Mouse (Mus musculus) midbrain, embryonic 15.5 days (tissue): Measurements from ENCODE around the gene Ank2. TPM values are rescaled to one million over a fixed set of nuclear protein-coding genes. Genes with fewer than 3 reads are reported as not detected.

Experiments
- ATAC-seq: fragments of 200-750 bp; cut with Nextera tagmentation; replicated peaks from 2 replicates; pipeline ENCODE4 v1.8.0; 2017; ENCODE audit warnings: moderate TSS enrichment
- H3K27ac ChIP-seq: fragments of 300-500 bp; sonication (generic); 2 replicates; pipeline ENCODE4 v1.5.1; 2015; ENCODE audit warnings: mild to moderate bottlenecking, inconsistent platforms
- H3K27me3 ChIP-seq: fragments of 300-500 bp; sonication (generic); replicated peaks from 2 replicates; pipeline ENCODE4 v1.6.1; 2015; ENCODE audit warnings: inconsistent platforms
- H3K36me3 ChIP-seq: fragments of 300-500 bp; sonication (generic); replicated peaks from 2 replicates; pipeline ENCODE4 v1.6.1; 2015; ENCODE audit warnings: inconsistent platforms
- H3K4me1 ChIP-seq: fragments of 300-500 bp; sonication (generic); 2 replicates; pipeline ENCODE4 v1.6.1; 2015; ENCODE audit warnings: inconsistent platforms
- H3K4me2 ChIP-seq: fragments of 300-500 bp; sonication (generic); 2 replicates; pipeline ENCODE4 v1.6.1; 2015; ENCODE audit warnings: inconsistent platforms, mild to moderate bottlenecking, moderate library complexity
- H3K4me3 ChIP-seq: fragments of 300-500 bp; sonication (generic); 2 replicates; pipeline ENCODE4 v1.5.1; 2015; ENCODE audit warnings: mild to moderate bottlenecking, inconsistent platforms
- H3K9ac ChIP-seq: fragments of 300-500 bp; sonication (generic); 2 replicates; pipeline ENCODE4 v1.6.1; 2015; ENCODE audit warnings: mild to moderate bottlenecking, inconsistent platforms
- H3K9me3 ChIP-seq: fragments of 300-500 bp; sonication (generic); 2 replicates; pipeline ENCODE4 v1.6.1; 2016; ENCODE audit warnings: inconsistent platforms
- WGBS: fragments of 180-500 bp; shearing (Covaris S2); methylation state at CpG from one replicate; pipeline ENCODE4 v1.1.7; 2015; ENCODE audit warnings: mixed read lengths; 5-methylcytosine and 5-hydroxymethylcytosine counted together
- polyA plus RNA-seq: library from polyadenylated mRNA; unstranded; fragments of >200 nt; fragmentation: Nextera tagmentation; extraction: Ambion mirVana; gene quantifications from 2 replicates; pipeline ENCODE4 v1.2.1, GENCODE M21; 2015

Gene Ank2
- polyA plus RNA-seq, 1 experiment from 2014 or later, result 216 TPM

DNA sequence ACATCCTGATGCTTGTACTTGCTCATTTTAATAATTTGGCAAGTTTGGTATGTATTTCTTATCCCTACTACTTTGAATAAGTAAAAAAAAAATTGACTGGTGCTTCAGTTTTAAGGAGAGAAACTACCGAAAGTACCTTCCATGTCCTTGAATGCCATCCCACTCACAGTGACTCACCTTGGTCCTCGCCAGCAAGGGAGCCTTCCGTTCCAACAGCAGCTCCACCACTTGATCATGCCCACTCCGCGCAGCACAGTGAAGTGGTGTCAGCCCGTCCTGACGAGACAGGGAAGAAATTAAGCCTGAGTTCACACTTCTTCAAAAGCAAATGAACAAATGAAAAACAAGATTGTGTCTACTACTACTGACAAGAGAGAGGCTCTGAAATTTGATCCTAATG is 460.6 kb downstream of the Ank2 start:
- H3K4me1 ChIP-seq, result no peaks in the 10 kb centered on the region
- H3K4me3 ChIP-seq, result no peak overlapping the region
- peaks cover 11% of the 10 kb centered on the region; the same call in 1 of the 2 replicates for H3K36me3 ChIP-seq
- H3K9me3 ChIP-seq, result no peaks in the 10 kb centered on the region
- H3K4me2 ChIP-seq, result no peak overlapping the region
- no peak overlapping the region for H3K27ac ChIP-seq
- no peak overlapping the region for H3K9ac ChIP-seq
- ATAC-seq, result no peak
- WGBS, result 86% methylated on average over 7 of the region's 7 CpGs
- H3K27me3 ChIP-seq, result no peaks in the 10 kb centered on the region

- H3K4me1 ChIP-seq, result no peaks in the 10 kb centered on the region
- no peak for ATAC-seq
- H3K27me3 ChIP-seq, result no peaks in the 10 kb centered on the region
- WGBS, result 65% methylated on average over 5 of the region's 5 CpGs
- H3K27ac ChIP-seq, result no peak overlapping the region
- peaks cover 25% of the 10 kb centered on the region for H3K36me3 ChIP-seq
- no peak overlapping the region for H3K9ac ChIP-seq
- H3K9me3 ChIP-seq, result no peaks in the 10 kb centered on the region
- H3K4me2 ChIP-seq, result no peak overlapping the region
- no peak overlapping the region for H3K4me3 ChIP-seq
These were observed 463.0 kb downstream of the Ank2 start for GRCm38 (mm10) chr3:127036118-127036517.

GRCm38 (mm10) chr3:127035540-127035939 is 463.6 kb downstream of the Ank2 start:
- ATAC-seq, result no peak
- H3K4me3 ChIP-seq, result no peak overlapping the region
- H3K27me3 ChIP-seq, result no peaks in the 10 kb centered on the region
- H3K9me3 ChIP-seq, result no peaks in the 10 kb centered on the region
- WGBS, result 94% methylated on average over 12 of the region's 12 CpGs
- peaks cover 23% of the 10 kb centered on the region for H3K36me3 ChIP-seq
- no peak overlapping the region for H3K4me2 ChIP-seq
- no peaks in the 10 kb centered on the region for H3K4me1 ChIP-seq
- H3K27ac ChIP-seq, result no peak overlapping the region
- no peak overlapping the region for H3K9ac ChIP-seq

- no peaks in the 10 kb centered on the region for H3K4me1 ChIP-seq
- no peak overlapping the region for H3K27ac ChIP-seq
- H3K36me3 ChIP-seq, result peaks cover 24% of the 10 kb centered on the region
- WGBS, result 90% methylated on average over 3 of the region's 3 CpGs
- H3K4me3 ChIP-seq, result no peak overlapping the region
- H3K4me2 ChIP-seq, result no peak overlapping the region
- no peak overlapping the region for H3K9ac ChIP-seq
- no peak for ATAC-seq
- no peaks in the 10 kb centered on the region for H3K9me3 ChIP-seq
- no peaks in the 10 kb centered on the region for H3K27me3 ChIP-seq
These were observed 464.2 kb downstream of the Ank2 start for GRCm38 (mm10) chr3:127034983-127035382.

GRCm38 (mm10) chr3:127023992-127024391 is 475.2 kb downstream of the Ank2 start:
- Histone ChIP-seq H3K9me3 (no peaks in the 10 kb centered on the region), H3K4me2 (no peak overlapping the region), H3K27me3 (no peaks in the 10 kb centered on the region), H3K4me3 (no peak overlapping the region), H3K9ac (no peak overlapping the region), H3K4me1 (no peaks in the 10 kb centered on the region), H3K27ac (no peak overlapping the region), H3K36me3 (peaks cover 28% of the 10 kb centered on the region)
- 86% methylated on average over 4 of the region's 4 CpGs for WGBS
- no peak for ATAC-seq

GRCm38 (mm10) chr3:127020167-127020566 is 479.0 kb downstream of the Ank2 start:
- 80% methylated on average over 1 of the region's 1 CpGs for WGBS
- H3K27ac ChIP-seq, result no peak overlapping the region
- no peaks in the 10 kb centered on the region for H3K4me1 ChIP-seq
- no peak overlapping the region for H3K4me2 ChIP-seq
- H3K9ac ChIP-seq, result no peak overlapping the region
- no peak for ATAC-seq
- H3K9me3 ChIP-seq, result no peaks in the 10 kb centered on the region
- peaks cover 31% of the 10 kb centered on the region for H3K36me3 ChIP-seq
- no peaks in the 10 kb centered on the region for H3K27me3 ChIP-seq
- H3K4me3 ChIP-seq, result no peak overlapping the region

DNA sequence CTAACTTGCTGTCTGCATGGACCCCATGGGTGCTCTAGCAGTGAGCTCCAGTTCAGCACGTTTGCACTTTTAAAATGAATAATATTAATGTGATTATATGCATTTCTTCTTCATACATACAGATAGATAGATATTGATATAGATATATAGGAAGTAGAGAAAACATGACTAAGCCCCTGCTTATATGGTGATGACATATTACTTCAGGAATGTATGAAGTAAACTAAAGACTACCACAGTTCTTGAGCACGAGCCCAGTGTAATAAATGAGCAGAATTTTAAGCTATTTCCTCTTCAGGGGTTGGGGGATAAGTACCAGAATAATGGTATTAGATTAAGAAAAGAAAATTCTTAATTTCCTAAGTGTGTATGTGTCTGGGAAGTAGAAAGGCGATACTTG is 479.4 kb downstream of the Ank2 start:
- Histone ChIP-seq H3K4me1 (no peaks in the 10 kb centered on the region), H3K4me2 (no peak overlapping the region), H3K9ac (no peak overlapping the region), H3K27me3 (no peaks in the 10 kb centered on the region), H3K27ac (no peak overlapping the region), H3K4me3 (no peak overlapping the region), H3K9me3 (no peaks in the 10 kb centered on the region), H3K36me3 (peaks cover 33% of the 10 kb centered on the region)
- WGBS, result 87% methylated on average over 3 of the region's 3 CpGs
- ATAC-seq, result no peak

- H3K27me3 ChIP-seq, result no peaks in the 10 kb centered on the region
- 43% methylated on average over 6 of the region's 6 CpGs for WGBS
- no peak overlapping the region for H3K4me2 ChIP-seq
- no peak for ATAC-seq
- H3K4me1 ChIP-seq, result no peaks in the 10 kb centered on the region
- H3K9ac ChIP-seq, result no peak overlapping the region
- H3K9me3 ChIP-seq, result no peaks in the 10 kb centered on the region
- peaks cover 39% of the 10 kb centered on the region for H3K36me3 ChIP-seq
- H3K27ac ChIP-seq, result no peak overlapping the region
- no peak overlapping the region for H3K4me3 ChIP-seq
These were observed 480.0 kb downstream of the Ank2 start for GRCm38 (mm10) chr3:127019109-127019508.

DNA sequence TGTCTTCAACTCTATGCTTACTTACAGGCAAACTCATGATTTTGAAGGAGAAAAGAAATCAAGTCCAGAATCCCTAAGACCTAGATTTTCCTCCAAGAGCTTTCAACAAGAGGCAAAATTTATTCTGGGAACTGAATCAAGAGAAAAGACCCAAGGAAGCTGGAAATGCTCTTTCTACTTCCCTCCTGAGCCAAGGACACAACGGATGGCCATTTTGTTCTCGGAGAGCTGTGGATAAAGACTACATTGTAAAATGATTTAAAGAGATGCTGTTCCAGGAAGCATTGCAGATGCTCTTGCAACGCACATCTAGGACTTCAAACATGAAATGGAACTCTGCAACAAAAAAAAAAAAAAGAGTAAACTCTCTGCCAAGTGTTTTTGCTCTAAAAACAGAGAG is 481.6 kb downstream of the Ank2 start:
- Histone ChIP-seq H3K4me2 (no peak overlapping the region), H3K9me3 (no peaks in the 10 kb centered on the region), H3K4me3 (no peak overlapping the region), H3K9ac (no peak overlapping the region), H3K27ac (no peak overlapping the region), H3K36me3 (peaks cover 40% of the 10 kb centered on the region), H3K4me1 (no peaks in the 10 kb centered on the region), H3K27me3 (no peaks in the 10 kb centered on the region)
- WGBS, result 76% methylated on average over 3 of the region's 3 CpGs
- no peak for ATAC-seq

- ATAC-seq, result no peak
- no peak overlapping the region for H3K4me2 ChIP-seq
- H3K9me3 ChIP-seq, result no peaks in the 10 kb centered on the region
- H3K9ac ChIP-seq, result no peak overlapping the region
- 91% methylated on average over 6 of the region's 6 CpGs for WGBS
- H3K36me3 ChIP-seq, result peaks cover 41% of the 10 kb centered on the region
- H3K4me1 ChIP-seq, result no peaks in the 10 kb centered on the region
- no peak overlapping the region for H3K4me3 ChIP-seq
- H3K27ac ChIP-seq, result no peak overlapping the region
- H3K27me3 ChIP-seq, result no peaks in the 10 kb centered on the region
These were observed 483.6 kb downstream of the Ank2 start for GRCm38 (mm10) chr3:127015596-127015995.

- Histone ChIP-seq H3K4me3 (no peak overlapping the region), H3K27me3 (no peaks in the 10 kb centered on the region), H3K27ac (no peak overlapping the region), H3K9ac (no peak overlapping the region), H3K36me3 (peaks cover 46% of the 10 kb centered on the region), H3K9me3 (no peaks in the 10 kb centered on the region), H3K4me2 (no peak overlapping the region), H3K4me1 (no peaks in the 10 kb centered on the region)
- no peak for ATAC-seq
- 87% methylated on average over 6 of the region's 6 CpGs for WGBS
These were observed 484.0 kb downstream of the Ank2 start for GRCm38 (mm10) chr3:127015175-127015574.

DNA sequence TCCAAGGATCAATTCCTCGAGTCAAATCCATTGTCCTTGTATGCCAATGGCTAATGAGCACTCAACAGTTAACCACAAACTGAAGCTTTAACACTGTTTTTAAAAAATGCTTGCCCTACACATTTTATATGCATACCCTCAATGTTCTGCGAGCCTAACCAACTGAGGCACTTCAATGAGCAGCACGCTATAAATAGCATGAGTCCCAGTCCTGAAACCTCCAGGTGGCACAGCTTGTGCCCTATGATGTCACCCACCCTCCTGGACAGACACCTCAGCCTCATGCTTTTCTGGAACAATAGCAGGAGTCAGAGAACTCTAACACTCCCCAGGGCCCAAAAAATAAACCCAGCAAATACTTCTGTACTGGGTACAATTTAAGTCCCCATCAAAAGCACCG is 485.2 kb downstream of the Ank2 start:
- no peak for ATAC-seq
- Histone ChIP-seq H3K36me3 (peaks cover 50% of the 10 kb centered on the region), H3K4me3 (no peak overlapping the region), H3K4me1 (no peaks in the 10 kb centered on the region), H3K9me3 (no peaks in the 10 kb centered on the region), H3K27ac (no peak overlapping the region), H3K27me3 (no peaks in the 10 kb centered on the region), H3K4me2 (no peak overlapping the region), H3K9ac (no peak overlapping the region)
- WGBS, result 88% methylated on average over 4 of the region's 4 CpGs

DNA sequence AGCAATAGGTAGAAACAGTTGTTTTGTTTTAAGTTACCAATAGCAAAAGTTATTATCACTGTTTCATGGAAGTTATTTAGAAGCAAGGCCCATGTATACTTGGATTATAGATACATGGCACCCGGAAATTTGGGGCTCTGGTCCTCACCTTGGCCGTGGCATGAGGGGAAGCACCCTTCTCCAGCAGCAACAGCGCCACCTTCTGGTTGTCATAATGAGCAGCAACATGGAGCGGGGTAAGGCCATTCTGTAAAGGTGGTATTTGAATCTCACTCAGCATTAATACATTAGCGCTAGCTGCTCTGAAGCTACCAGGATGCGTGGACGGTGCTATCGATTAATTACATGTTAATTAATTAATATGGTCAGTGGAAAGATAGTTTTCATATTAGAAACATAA is 486.6 kb downstream of the Ank2 start:
- Histone ChIP-seq H3K27me3 (no peaks in the 10 kb centered on the region), H3K9ac (no peak overlapping the region), H3K9me3 (no peaks in the 10 kb centered on the region), H3K4me2 (no peak overlapping the region), H3K4me3 (no peak overlapping the region), H3K4me1 (no peaks in the 10 kb centered on the region), H3K27ac (no peak overlapping the region), H3K36me3 (peaks cover 62% of the 10 kb centered on the region)
- WGBS, result 51% methylated on average over 8 of the region's 8 CpGs
- ATAC-seq, result no peak
